Mouse (Mus musculus): ENCODE measurements at regions not wholly inside any gene's neighbourhood (a gene's known extent, or its start where the extent isn't known, plus 50 kb on each side); places are given as distances from the start of the nearest gene placed in this dataset.

DNA sequence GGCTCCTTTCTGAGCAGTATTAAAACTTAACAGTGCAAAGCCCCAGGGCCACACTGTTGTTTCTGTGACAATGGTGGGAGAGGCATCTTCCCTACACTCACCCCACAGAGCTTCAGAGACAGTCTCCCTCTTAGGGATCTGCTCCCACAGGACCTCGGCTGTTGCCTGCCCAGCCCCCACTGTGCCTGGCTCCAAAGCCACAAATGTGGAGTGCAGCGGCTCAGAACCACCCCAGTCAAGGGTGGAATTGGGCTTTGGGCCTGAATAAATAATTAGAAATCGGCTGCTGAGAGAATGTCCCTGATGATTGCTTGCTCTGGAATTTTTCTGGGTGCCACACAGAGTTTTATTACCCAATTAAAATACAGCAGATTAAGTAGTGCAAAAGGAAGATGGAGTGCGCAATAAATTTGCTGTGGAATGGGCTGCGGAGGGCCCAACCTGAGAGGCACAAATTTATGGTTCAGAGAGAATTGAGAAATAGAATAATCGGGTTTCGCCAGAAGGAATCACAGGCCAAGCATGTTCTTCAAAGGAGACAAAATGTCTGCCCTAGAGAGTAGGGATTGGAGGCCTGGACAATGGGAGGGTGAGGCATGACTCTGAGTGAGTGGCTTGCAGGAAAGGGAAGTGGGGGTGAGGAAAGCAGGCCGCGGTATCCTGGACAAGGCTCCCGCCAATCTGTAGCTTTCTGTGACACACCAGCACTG, 56.4 kb downstream of the Cd24a start:
- TF ChIP-seq CTCF (IDR thresholded peaks at IDR 0.05) = no peak
- intact Hi-C loops (cut with DNase I) = no loop called here
- Histone ChIP-seq H3K27ac (no peak overlapping the region), H3K4me3 (no peak overlapping the region)
- DNase-seq = no peak

DNA sequence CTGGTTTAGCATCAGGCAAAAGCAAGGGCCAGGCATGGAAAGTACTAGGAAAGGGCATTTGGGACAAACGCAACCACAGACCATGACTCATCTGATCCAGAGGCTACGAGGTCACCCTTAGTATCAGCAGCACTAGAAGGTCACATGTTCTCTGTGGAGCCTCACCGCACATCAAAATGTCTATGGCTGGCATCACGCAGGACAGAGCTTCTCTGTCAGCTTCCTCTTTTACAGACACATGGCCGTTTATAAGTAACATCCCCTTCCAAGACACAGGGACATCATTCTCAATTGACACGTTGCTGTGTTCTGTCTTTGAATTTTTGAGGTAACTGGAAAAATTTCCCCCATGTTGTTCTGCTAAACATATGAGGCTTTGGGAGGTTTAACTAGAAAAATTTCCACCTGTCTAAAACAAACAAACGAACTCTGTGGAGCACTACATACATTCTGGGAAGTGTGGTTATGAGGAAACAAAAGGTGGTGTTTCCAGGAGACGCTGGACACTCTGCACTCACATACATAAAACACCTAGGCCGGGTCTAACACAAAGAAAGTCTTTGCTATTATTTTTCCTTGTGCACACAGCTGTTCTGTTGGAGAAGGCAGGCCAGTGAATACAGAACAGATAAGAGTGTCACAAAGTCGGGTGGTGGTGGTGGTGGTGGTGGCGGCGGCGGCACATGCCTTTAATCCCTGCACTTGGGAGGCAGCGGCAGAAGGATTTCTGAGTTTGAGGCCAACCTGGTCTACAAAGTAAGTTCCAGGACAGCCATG, 63.3 kb downstream of the Cd24a start:
- no peak for DNase-seq
- Histone ChIP-seq H3K27ac (no peak overlapping the region), H3K4me3 (no peak overlapping the region)
- intact Hi-C loops (cut with DNase I) = no loop called here
- TF ChIP-seq CTCF (IDR thresholded peaks at IDR 0.05) = no peak

DNA sequence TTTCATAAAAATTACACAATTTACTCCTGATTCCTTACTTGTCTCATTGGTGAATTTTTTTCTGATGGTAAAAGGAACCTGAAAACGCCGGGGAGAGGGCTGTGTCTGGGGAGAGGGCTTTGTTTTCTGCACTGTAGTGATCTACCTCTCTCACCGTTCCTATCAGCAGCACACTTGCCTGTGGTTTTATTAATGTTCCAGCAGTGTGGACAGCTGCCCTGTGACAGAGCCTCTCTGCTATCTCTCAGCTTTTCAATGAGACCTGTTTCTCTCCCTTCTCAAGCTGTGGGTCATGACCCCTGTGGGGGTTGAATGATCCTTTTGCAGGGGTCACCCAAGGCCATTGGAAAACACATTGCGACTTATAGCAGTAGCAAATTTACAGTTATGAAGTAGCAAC, 68.2 kb downstream of the Cd24a start:
- intact Hi-C loops (cut with DNase I) = no loop called here
- DNase-seq = no peak
- H3K27ac ChIP-seq = no peak overlapping the region

DNA sequence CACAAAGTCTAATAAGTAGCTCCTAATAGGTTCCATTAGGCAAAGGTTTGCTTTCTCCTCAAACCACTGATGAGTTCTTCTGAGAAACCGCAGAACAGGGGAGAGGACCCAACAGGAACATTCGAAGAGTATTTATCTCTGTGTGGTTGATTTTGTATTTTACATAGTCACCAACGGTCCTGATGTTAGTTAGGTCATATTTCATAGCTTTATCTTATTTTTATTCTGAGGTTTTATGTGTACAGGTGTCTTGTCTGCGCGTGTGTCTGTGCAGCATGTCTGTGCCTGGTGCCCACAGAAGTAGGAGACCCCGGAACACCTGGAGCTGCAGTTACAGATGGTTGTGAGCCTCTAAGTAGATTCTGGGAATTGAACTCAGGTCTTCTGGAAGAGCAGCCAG, 68.9 kb downstream of the Cd24a start:
- no peak for TF ChIP-seq CTCF (IDR thresholded peaks at IDR 0.05)
- intact Hi-C loops (cut with DNase I) = no loop called here

More for the DNA sequence above, 68.2 kb downstream of the Cd24a start:
- no peak for TF ChIP-seq CTCF (IDR thresholded peaks at IDR 0.05)
- no peak overlapping the region for H3K4me3 ChIP-seq

DNA sequence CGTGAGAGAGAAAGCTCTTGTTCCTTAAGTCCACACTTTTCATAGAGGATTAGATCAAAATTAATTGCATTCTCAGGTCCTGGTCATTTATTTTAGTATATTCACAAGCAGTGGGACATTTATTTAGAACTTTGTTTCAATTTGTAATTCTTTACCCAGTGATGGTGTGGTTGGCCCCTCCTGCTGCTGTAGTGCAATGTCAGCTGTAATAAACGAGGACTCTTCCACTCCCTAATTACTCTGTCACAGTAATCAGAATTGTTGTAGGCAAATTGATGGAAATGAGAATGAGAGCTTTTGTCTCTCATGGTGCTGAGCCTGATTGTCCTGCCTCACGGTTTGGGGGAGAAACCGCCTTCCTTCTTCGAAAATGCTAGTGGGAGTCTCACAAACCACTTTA, 70.1 kb downstream of the Cd24a start:
- DNase-seq = no peak
- Histone ChIP-seq H3K27ac (no peak overlapping the region), H3K4me3 (no peak overlapping the region)
- intact Hi-C loops (cut with DNase I) = no loop called here
- no peak for TF ChIP-seq CTCF (IDR thresholded peaks at IDR 0.05)

More for the DNA sequence above, 68.9 kb downstream of the Cd24a start:
- Histone ChIP-seq H3K27ac (no peak overlapping the region), H3K4me3 (no peak overlapping the region)
- no peak for DNase-seq

DNA sequence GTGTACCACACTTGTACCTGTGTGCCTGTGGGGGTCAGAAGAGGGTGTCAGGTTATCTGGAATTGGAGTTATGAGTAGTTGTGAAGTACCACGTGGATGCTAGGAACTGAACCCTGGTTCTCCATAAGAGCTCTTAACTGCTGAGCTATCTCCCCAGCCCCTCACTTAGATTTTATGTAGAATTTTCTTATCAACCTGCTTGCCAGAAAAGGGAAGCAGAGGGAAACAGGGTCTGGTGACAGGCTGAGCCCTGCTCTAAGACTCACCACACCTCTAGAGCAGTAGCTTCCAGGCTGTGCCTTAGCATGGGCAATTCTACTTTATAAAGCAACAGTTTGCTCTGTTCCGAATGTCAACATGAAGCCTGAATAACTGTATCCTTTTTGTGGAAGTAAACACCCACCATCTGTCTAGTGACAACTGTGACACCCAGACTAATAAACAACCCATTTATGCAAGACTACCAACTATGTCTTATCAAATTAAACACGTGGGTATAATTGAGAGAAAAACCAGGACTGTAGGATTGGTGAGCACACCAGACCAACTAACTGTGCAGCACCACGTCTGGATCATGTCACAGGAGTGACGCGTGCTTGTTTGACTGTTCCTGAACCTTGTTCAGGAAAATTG, 70.8 kb downstream of the Cd24a start:
- no peak overlapping the region for H3K4me3 ChIP-seq
- no peak for DNase-seq
- intact Hi-C loops (cut with DNase I) = no loop called here
- H3K27ac ChIP-seq = no peak overlapping the region
- no peak for TF ChIP-seq CTCF (IDR thresholded peaks at IDR 0.05)

DNA sequence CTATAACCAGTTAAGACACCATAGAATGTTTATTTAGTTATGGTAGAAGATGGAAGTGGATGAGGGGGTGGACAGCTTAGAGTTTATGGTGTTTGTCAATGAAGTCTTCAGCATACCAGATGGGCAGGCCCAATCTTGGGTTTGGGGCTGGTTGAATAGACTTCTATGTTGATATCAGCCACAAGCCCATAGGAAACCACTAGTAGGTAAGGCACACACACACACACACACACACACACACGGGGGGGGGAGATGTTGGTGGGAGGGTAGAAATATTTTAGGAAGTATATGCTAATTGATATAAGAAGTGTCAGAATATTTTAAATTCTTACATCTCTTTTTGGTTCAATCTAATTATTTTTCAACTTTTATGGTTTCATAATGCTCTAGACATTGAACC, 72.4 kb downstream of the Cd24a start:
- no peak overlapping the region for H3K4me3 ChIP-seq
- intact Hi-C loops (cut with DNase I) = no loop called here
- TF ChIP-seq CTCF (IDR thresholded peaks at IDR 0.05) = no peak
- no peak for DNase-seq
- H3K27ac ChIP-seq = no peak overlapping the region

DNA sequence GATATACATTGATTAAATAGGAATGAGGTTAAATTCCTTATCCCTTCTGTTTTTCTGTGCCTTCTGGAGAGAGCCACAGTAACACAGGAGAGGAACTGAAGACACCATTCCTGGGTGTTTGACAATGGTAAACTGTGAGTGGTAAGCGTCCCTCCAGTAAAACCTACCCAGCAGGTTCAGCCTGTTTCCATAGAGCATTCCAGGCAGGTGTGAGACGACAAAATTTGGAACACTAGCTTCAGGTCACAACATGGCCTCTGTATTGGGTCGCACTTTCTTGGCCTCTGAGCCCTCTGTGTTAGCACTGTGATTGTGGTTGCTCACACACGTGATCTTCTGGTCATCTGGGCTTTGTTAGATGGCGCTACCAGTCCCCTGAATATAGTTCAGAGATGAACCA, 73.4 kb downstream of the Cd24a start:
- no peak for TF ChIP-seq CTCF (IDR thresholded peaks at IDR 0.05)
- no peak for DNase-seq
- intact Hi-C loops (cut with DNase I) = no loop called here
- Histone ChIP-seq H3K4me3 (no peak overlapping the region), H3K27ac (no peak overlapping the region)

DNA sequence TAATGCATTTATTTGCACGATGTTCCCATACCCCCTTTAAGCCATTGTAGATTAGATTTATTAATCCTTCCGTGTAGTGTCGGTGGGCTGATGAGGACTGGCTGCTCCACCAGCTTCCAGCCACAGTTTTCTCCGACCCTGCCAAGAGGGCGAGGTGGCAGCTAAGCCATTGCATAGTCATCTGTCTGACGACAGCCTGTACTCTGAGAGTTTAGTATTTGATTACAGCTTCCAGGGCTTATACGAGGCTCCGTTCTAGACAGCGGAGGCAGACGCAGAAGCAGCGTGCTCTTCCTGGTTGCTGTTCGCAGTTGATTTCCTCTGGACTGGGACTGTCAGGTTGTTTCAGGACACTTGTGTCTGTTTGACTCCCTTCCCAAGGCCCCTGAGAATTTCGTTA, 73.8 kb downstream of the Cd24a start:
- no peak overlapping the region for H3K27ac ChIP-seq
- intact Hi-C loops (cut with DNase I) = no loop called here
- no peak overlapping the region for H3K4me3 ChIP-seq
- no peak for TF ChIP-seq CTCF (IDR thresholded peaks at IDR 0.05)
- peak; percentile 22 for DNase-seq

DNA sequence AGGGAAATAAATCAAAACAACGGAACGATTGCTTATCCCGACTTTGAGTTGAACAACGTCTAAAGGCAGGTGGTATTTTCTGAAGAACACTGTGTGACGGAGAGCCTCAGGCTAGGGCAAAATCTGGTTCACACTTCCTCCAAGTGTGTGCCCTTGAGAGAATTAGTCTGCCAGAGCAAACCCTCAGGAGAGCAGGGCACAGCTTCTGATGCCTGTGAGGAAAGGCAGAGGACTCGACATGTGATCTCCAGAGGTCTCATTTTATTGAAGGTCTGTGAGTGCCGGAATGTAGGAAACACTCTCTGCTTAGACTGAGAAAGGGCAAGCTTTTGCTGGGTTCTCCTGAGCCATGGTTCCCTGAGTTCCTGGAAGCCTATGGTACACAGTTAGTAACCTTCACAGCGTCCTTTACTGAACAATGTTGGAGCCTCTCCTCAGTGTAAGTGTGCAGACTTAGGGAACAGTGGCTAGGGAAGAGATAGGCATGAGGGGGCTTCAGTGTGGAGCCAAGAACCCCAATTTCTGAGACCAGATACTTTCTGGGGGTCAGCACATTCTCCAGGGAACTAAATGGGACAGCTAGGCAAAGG, 77.1 kb downstream of the Cd24a start:
- no peak for TF ChIP-seq CTCF (IDR thresholded peaks at IDR 0.05)
- intact Hi-C loops (cut with DNase I) = no loop called here
- Histone ChIP-seq H3K27ac (no peak overlapping the region), H3K4me3 (no peak overlapping the region)
- no peak for DNase-seq

DNA sequence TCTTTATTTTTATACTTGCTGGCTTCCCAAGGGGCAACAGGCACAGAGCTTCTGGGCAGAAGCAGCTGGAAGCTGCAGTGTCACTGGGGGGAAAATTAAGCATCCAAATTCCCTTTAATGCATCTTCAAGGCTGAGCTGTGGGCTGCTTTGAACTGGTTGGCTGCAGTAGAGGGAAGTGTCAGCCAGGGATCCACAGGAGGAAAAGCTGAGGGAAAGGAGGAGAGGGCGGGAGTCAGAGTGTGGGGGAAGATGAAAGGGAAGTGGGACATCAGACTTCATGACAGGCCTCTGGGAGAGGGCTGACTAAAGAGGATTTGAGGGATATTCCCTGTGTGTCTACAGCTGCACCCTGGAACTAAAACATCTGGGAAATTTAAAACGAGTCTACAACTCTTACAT, 77.6 kb downstream of the Cd24a start:
- no peak overlapping the region for H3K4me3 ChIP-seq
- TF ChIP-seq CTCF (IDR thresholded peaks at IDR 0.05) = no peak
- no peak for DNase-seq
- intact Hi-C loops (cut with DNase I) = no loop called here
- no peak overlapping the region for H3K27ac ChIP-seq

DNA sequence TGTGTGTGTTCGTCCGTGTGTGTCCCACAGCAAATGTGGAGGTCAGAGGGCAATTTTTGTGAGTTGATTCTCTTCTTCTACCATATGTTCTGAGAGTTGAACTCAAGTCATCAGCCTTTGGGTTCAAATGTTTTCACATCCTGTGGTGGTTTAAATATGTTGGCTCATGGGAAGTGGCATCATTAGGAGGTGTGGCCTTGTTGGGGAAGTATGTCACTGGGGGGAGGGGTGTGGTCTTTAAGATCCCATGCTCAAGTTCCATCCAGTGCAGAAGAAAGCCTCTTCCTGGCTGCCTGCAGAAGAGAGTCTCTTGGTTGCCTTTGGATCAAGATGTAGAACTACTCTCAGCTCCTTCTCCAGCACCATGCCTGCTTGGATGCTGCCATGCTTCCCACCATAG, 78.1 kb downstream of the Cd24a start:
- H3K27ac ChIP-seq = no peak overlapping the region
- DNase-seq = no peak
- intact Hi-C loops (cut with DNase I) = no loop called here
- no peak overlapping the region for H3K4me3 ChIP-seq
- no peak for TF ChIP-seq CTCF (IDR thresholded peaks at IDR 0.05)
